Comparison of ENCODE assay signal across 25 mouse cellular contexts in the genomic region with DNA sequence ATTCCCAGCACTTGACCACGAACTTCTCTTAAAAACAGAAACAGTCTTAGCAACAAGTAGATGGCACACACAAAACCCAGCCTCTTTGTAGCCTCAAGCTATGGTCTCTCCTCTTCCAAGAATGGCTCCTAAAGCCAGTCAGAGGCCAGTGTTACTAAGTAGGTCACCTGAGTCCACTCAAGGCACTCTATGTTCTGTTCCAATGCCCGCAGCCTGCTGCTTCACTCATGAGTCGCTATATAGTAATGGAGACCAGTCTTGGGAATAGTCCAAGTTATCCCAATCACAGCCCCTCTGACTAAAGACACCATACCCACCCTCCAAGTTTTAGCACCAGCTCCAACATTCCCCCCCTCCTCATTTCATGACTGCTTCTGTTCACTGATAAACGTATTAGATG. TPM values are rescaled to one million over a fixed set of nuclear protein-coding genes. Genes with fewer than 3 reads are reported as not detected.
DNase-seq lines count a peak whose midpoint lies in the region; ATAC-seq and TF ChIP-seq lines count a peak whose summit lies in the region.
"Had no signal": no experiment of that assay in that cellular context is flagged by ENCODE, and none has a peak within 500 bp of the region (broad histone marks: within the 10 kb centered on the region; RNA-seq: fewer than 3 reads in every experiment).

No protein-coding gene starts in this region.

- DNase-seq in retina, postnatal 1 day, result peak; percentile 4
- no peak for DNase-seq in retina, embryonic 14.5 days (ENCODE audit: low spot score)
- DNase-seq in 3T3-L1 (ENCODE audit: low read depth, low spot score) (peak; percentile 91), NIH3T3 (ENCODE audit: low read depth) (peak; percentile 85), liver (no peak)
- DNase-seq: adrenal gland, postnatal 10 days; adrenal gland, postnatal 36 days; B cell, adult 2 months; cerebellum, adult 18-20 months; cerebellum, adult 9-11 months; cerebellum, postnatal 25 days; gastrocnemius, postnatal 25 days; heart, adult 18-20 months had no signal

- no peak for TF ChIP-seq CTCF in intestine, postnatal 0 days (IDR thresholded peaks at IDR 0.05; ENCODE audit: low read depth)

- ATAC-seq in intestine, postnatal 0 days, result no peak
- ATAC-seq: forebrain, embryonic 15.5 days; intestine, embryonic 15.5 days had no signal

- H3K27ac ChIP-seq in intestine, postnatal 0 days (ENCODE audit: low read depth, low read length), result no peak overlapping the region
- H3K27ac ChIP-seq: embryonic facial prominence, embryonic 12.5 days; embryonic facial prominence, embryonic 15.5 days; forebrain, embryonic 12.5 days; forebrain, embryonic 15.5 days; heart, embryonic 13.5 days; hindbrain, embryonic 12.5 days; hindbrain, embryonic 15.5 days; intestine, embryonic 15.5 days had no signal

- no peak overlapping the region for H3K9ac ChIP-seq in intestine, postnatal 0 days (ENCODE audit: low read depth, low read length)
- H3K9ac ChIP-seq: embryonic facial prominence, embryonic 12.5 days; embryonic facial prominence, embryonic 15.5 days; forebrain, embryonic 12.5 days; forebrain, embryonic 15.5 days; heart, embryonic 13.5 days; hindbrain, embryonic 12.5 days; hindbrain, embryonic 15.5 days; intestine, embryonic 15.5 days had no signal

- no peaks in the 10 kb centered on the region for H3K9me3 ChIP-seq in intestine, postnatal 0 days (ENCODE audit: control insufficient read depth)
- H3K9me3 ChIP-seq: embryonic facial prominence, embryonic 12.5 days; embryonic facial prominence, embryonic 15.5 days; forebrain, embryonic 12.5 days; forebrain, embryonic 15.5 days; G1E; heart, embryonic 13.5 days; hindbrain, embryonic 12.5 days; hindbrain, embryonic 15.5 days; intestine, embryonic 15.5 days had no signal

- H3K4me2 ChIP-seq in intestine, postnatal 0 days (replicated peaks; ENCODE audit: low read depth), result no peak overlapping the region
- H3K4me2 ChIP-seq: embryonic facial prominence, embryonic 12.5 days; embryonic facial prominence, embryonic 15.5 days; forebrain, embryonic 12.5 days; forebrain, embryonic 15.5 days; heart, embryonic 13.5 days; hindbrain, embryonic 12.5 days; hindbrain, embryonic 15.5 days; intestine, embryonic 15.5 days had no signal

- H3K4me1 ChIP-seq in intestine, postnatal 0 days (replicated peaks; ENCODE audit: control insufficient read depth, insufficient read depth, low read length), result no peaks in the 10 kb centered on the region
- H3K4me1 ChIP-seq: embryonic facial prominence, embryonic 12.5 days; forebrain, embryonic 12.5 days; hindbrain, embryonic 12.5 days; hindbrain, embryonic 15.5 days; intestine, embryonic 15.5 days had no signal

- H3K36me3 ChIP-seq in intestine, postnatal 0 days (ENCODE audit: control insufficient read depth, insufficient read depth), result peaks cover 50% of the 10 kb centered on the region

- no peak overlapping the region for H3K4me3 ChIP-seq in intestine, postnatal 0 days (ENCODE audit: low read depth, low read length)
- H3K4me3 ChIP-seq: embryonic facial prominence, embryonic 12.5 days; embryonic facial prominence, embryonic 15.5 days; erythroblast, embryonic 14.5 days; forebrain, embryonic 12.5 days; forebrain, embryonic 15.5 days; heart, embryonic 13.5 days; hindbrain, embryonic 12.5 days; hindbrain, embryonic 15.5 days; intestine, embryonic 15.5 days had no signal

- WGBS in intestine, postnatal 0 days, result 91% methylated on average over 4 of the region's 4 CpGs

- no peaks in the 10 kb centered on the region for H3K27me3 ChIP-seq in intestine, postnatal 0 days (replicated peaks; ENCODE audit: control insufficient read depth, insufficient read depth, low read length)
- H3K27me3 ChIP-seq: CH12.LX; embryonic facial prominence, embryonic 12.5 days; embryonic facial prominence, embryonic 15.5 days; forebrain, embryonic 12.5 days; forebrain, embryonic 15.5 days; heart, embryonic 13.5 days; hindbrain, embryonic 12.5 days; hindbrain, embryonic 15.5 days; intestine, embryonic 15.5 days had no signal

RNA-seq across cellular contexts. Expression of gene Uap1, which starts 29.2 kb away (rescaled TPM):
- polyA plus RNA-seq in intestine, postnatal 0 days (2015; fragmentation: Nextera tagmentation; extraction: Ambion mirVana), result 22.3 TPM in 2 replicates

RNA-seq across cellular contexts. Expression of gene Ddr2, which starts 35.0 kb away (rescaled TPM):
- polyA plus RNA-seq in intestine, postnatal 0 days (2015; fragmentation: Nextera tagmentation; extraction: Ambion mirVana), result 15.6 and 16.4 TPM in 2 replicates
- polyA plus RNA-seq: erythroblast, embryonic 14.5 days; G1E had no signal

Comparison
In these comparisons a context has a peak if more than half of its experiments do, and no peak if none do; other contexts are left out.
1. DNase-seq: peak in retina, postnatal 1 day (single experiment), 3T3-L1 (single experiment) and NIH3T3 (single experiment); none in retina, embryonic 14.5 days (single experiment) and liver (single experiment).